Mouse (Mus musculus): ENCODE measurements around the gene Nrxn3. TPM values are rescaled to one million over a fixed set of nuclear protein-coding genes. Genes with fewer than 3 reads are reported as not detected.

Nrxn3 gene
- polyA plus RNA-seq, 1 experiment, result not detected

DNA sequence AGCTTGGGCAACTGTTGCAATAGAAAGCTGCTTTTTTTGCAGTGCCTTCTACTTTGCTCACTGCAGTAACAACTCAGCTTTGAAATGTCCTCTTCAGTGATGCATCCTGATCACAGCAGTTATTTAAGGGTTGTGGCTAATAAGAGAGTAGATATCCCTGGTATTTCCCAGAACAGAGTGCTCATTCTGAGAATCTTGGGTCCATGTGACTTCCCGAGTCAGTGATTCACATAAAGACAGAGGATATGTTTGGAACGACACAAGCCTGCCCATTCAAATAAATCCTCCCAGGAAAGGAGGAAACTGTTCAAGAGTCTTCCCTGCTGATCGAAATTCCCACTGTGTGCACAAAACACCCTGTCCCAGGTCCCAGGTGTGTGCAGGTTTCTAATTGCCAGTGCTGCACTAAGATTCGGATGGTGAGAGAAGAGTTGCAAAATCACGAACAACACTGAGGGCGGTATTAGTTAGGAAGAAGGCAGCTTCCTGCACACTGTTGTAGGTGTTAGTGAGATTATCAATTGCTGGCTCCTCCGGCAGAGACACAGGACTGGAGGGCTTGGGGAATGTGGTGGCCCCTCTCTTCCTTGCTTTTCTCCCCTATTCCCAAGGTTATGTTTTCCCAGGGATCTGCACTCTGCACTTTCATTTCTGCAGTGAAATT is 230.4 kb downstream of the Nrxn3 start:
- Histone ChIP-seq H3K27ac (ENCODE audit: insufficient read depth, low read length) (no peak overlapping the region), H3K4me1 (ENCODE audit: control insufficient read depth, insufficient read depth, low read length) (no peaks in the 10 kb centered on the region), H3K4me3 (ENCODE audit: insufficient read depth, low read length) (no peak overlapping the region)
- TF ChIP-seq CTCF (IDR thresholded peaks at IDR 0.05; ENCODE audit: borderline replicate concordance, insufficient read depth, low read length) (no peak), POLR2A (IDR thresholded peaks at IDR 0.05; ENCODE audit: low read depth, low read length) (no peak)

DNA sequence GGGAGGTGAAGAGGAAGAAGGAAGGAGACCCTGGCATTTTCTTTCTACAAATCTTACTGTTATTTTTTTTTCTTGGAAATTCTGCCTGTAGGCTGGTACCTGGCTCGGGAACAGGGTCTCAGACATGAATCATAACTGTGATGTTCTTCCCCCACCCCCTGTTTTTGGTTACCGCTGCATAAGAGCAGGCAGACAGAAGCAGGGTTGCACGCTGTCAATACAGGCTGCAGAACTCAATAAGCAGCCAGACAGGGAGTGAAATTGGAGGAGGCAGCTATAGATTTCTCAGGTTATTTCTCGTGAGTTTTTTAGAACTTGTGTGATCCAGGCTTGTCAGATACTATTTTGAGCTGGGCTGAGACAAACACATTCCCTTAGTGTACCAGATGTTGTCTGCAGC is 231.1 kb downstream of the Nrxn3 start:
- H3K4me3 ChIP-seq (ENCODE audit: insufficient read depth, low read length), result no peak overlapping the region
- no peak for TF ChIP-seq POLR2A (IDR thresholded peaks at IDR 0.05; ENCODE audit: low read depth, low read length)
- TF ChIP-seq CTCF (IDR thresholded peaks at IDR 0.05; ENCODE audit: borderline replicate concordance, insufficient read depth, low read length), result no peak
- H3K4me1 ChIP-seq (ENCODE audit: control insufficient read depth, insufficient read depth, low read length), result no peaks in the 10 kb centered on the region
- no peak overlapping the region for H3K27ac ChIP-seq (ENCODE audit: insufficient read depth, low read length)

DNA sequence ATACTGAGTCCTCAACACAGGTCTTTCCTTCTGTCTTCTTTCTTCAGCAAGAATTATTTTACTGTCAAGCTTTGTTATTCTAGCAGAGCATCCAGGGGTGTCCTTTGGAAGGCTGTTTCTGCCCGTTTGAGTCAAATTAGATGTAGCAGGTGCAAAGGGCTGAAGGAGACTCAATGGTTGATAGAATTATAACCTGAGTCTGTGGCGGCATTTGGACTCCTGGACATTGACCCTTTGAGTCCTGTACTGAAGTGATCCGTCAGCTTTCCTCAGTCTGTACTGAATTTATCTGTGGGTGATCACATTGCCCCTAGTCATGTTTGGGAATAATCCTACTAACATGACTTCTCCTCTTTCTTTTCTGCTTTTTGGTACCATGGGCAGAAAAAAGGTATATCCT is 234.8 kb downstream of the Nrxn3 start:
- TF ChIP-seq POLR2A (IDR thresholded peaks at IDR 0.05; ENCODE audit: low read depth, low read length) (no peak), CTCF (IDR thresholded peaks at IDR 0.05; ENCODE audit: borderline replicate concordance, insufficient read depth, low read length) (no peak)
- no peak overlapping the region for H3K4me3 ChIP-seq (ENCODE audit: insufficient read depth, low read length)
- H3K27ac ChIP-seq (ENCODE audit: insufficient read depth, low read length), result no peak overlapping the region
- no peaks in the 10 kb centered on the region for H3K4me1 ChIP-seq (ENCODE audit: control insufficient read depth, insufficient read depth, low read length)

DNA sequence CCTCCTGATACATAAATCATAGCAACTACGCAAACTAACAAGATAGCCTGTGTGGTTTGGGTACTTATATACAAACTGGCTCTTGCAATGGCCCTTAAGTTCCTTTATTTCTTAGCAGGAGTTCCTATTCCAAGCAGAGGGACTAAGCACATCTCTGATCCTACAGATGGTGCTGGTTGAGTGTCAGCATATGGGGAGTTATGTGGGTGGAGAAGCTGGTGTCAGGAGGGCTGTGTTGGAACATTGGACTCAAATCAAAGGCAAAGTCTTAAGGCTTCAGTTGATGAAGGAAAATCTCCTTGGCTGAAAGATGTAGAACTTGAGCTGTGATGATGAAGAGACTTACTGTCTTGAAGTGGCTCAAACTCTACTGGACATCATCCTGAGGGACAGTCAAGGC is 238.1 kb downstream of the Nrxn3 start:
- no peak for TF ChIP-seq POLR2A (IDR thresholded peaks at IDR 0.05; ENCODE audit: low read depth, low read length)
- no peak for TF ChIP-seq CTCF (IDR thresholded peaks at IDR 0.05; ENCODE audit: borderline replicate concordance, insufficient read depth, low read length)
- H3K4me1 ChIP-seq (ENCODE audit: control insufficient read depth, insufficient read depth, low read length), result no peaks in the 10 kb centered on the region

DNA sequence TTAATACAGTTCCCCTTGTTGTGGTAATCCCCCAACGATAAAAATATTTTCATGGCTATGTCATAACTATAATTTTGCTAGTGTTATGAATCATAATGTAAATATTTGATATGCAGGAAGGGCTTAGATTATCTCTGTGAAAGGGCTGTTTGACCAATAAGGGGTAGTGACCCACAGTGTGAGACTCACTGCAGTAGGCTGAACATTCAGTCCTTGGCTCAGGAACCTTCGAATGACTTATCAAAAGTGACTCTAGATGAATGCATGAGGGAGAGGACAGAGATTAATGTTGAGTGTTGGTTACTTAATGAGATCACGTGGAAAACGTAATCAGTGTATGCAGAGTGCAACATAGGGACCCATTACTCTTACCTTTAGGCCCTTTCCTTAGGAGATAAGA is 243.7 kb downstream of the Nrxn3 start:
- no peak overlapping the region for H3K27ac ChIP-seq (ENCODE audit: insufficient read depth, low read length)
- H3K4me3 ChIP-seq (ENCODE audit: insufficient read depth, low read length), result no peak overlapping the region
- TF ChIP-seq POLR2A (IDR thresholded peaks at IDR 0.05; ENCODE audit: low read depth, low read length), result no peak
- no peak for TF ChIP-seq CTCF (IDR thresholded peaks at IDR 0.05; ENCODE audit: borderline replicate concordance, insufficient read depth, low read length)
- no peaks in the 10 kb centered on the region for H3K4me1 ChIP-seq (ENCODE audit: control insufficient read depth, insufficient read depth, low read length)

More for the DNA sequence above, 238.1 kb downstream of the Nrxn3 start:
- Histone ChIP-seq H3K27ac (ENCODE audit: insufficient read depth, low read length) (no peak overlapping the region), H3K4me3 (ENCODE audit: insufficient read depth, low read length) (no peak overlapping the region)

DNA sequence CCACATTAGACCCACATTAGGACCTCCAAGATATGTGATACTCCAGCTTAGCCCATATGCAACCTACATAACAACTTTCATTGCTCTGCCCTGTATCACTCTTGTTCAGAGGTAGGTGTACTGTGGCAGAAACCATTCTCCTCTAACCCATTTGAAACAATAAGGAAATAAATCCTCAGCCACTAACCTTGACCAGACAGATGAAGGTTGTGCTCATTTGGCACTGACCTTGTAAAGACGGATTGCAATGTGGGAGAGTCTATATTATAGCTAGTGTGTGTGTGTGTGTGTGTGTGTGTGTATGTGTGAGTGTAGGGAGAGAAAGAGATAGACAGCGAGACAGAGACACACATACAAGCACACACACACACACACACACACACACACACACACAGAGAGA is 253.9 kb downstream of the Nrxn3 start:
- no peak overlapping the region for H3K4me3 ChIP-seq (ENCODE audit: insufficient read depth, low read length)
- H3K4me1 ChIP-seq (ENCODE audit: control insufficient read depth, insufficient read depth, low read length), result no peaks in the 10 kb centered on the region
- no peak overlapping the region for H3K27ac ChIP-seq (ENCODE audit: insufficient read depth, low read length)
- TF ChIP-seq POLR2A (IDR thresholded peaks at IDR 0.05; ENCODE audit: low read depth, low read length), result no peak
- no peak for TF ChIP-seq CTCF (IDR thresholded peaks at IDR 0.05; ENCODE audit: borderline replicate concordance, insufficient read depth, low read length)

DNA sequence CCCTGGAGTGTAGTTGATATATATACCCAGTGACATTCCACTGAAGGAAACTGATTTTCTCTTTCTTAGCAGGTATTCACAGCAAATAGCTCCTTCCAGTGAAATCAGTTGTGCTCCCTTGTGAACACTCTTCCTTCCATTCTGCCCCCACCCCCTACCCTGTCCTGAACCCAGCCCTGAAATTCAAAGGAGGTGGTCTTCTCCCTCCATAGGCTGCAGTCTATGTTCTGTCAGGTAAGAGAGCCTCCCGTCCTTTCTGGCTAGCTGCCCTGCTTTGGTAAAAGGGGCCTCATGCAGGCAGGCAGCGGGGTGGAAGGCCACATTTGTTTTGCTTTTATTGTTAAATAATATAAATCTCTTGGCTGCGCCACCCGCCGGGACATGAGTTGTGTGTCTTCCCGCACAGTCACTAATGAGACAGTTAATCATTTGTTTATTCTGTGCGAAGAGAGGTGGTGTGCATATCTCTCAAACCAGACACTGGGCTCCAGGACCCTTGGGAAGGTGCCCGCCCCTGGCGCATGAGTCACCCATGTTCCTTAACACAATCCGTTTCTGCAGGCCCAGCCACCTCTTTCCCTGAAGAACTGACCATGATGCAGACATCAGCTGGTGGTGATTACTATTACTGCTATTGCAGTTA is 261.1 kb downstream of the Nrxn3 start:
- no peak overlapping the region for H3K4me3 ChIP-seq (ENCODE audit: insufficient read depth, low read length)
- no peaks in the 10 kb centered on the region for H3K4me1 ChIP-seq (ENCODE audit: control insufficient read depth, insufficient read depth, low read length)
- no peak overlapping the region for H3K27ac ChIP-seq (ENCODE audit: insufficient read depth, low read length)
- TF ChIP-seq POLR2A (IDR thresholded peaks at IDR 0.05; ENCODE audit: low read depth, low read length) (no peak), CTCF (IDR thresholded peaks at IDR 0.05; ENCODE audit: borderline replicate concordance, insufficient read depth, low read length) (no peak)

DNA sequence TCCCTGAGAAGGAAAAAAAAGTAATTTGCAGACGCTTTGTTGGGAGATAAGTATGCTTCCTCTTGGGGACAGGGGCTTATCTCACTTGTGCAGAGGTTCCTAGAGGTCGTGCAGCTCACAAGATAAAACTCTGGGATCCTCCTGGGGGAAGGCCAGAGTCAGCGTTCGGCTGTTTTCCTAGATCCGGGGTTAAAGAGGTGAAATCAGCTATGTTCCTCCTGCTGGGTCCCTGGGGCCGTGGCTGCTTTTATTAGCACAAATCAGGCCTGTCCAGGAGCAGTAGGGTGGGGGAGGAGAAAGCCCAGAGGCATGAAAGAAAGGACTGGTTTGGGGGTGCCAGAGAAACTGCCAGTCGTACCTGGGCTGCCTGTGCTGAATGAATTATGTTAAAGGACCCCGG is 261.7 kb downstream of the Nrxn3 start:
- TF ChIP-seq POLR2A (IDR thresholded peaks at IDR 0.05; ENCODE audit: low read depth, low read length), result no peak
- H3K27ac ChIP-seq (ENCODE audit: insufficient read depth, low read length), result no peak overlapping the region
- no peak overlapping the region for H3K4me3 ChIP-seq (ENCODE audit: insufficient read depth, low read length)
- H3K4me1 ChIP-seq (ENCODE audit: control insufficient read depth, insufficient read depth, low read length), result no peaks in the 10 kb centered on the region

DNA sequence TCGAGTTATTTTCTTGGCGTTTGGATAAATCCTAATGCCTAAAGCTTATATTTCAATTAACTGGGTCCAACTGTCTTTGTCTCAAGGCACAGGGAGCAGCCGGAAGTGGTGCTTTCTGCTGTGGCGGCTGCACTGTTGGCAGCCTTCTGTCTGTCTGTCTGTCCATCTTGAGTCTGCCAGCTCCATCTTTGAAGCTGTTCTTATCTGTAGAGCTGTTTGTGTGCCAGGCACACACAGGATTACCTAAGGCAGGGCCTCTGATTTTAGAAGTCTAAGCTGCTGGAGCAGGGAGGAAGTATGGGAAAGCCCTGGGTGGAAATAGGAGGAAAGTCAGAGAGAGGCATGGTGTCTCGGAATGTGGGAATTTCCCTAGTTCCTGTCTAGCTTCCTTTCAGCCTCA is 262.1 kb downstream of the Nrxn3 start:
- no peak overlapping the region for H3K4me3 ChIP-seq (ENCODE audit: insufficient read depth, low read length)
- H3K4me1 ChIP-seq (ENCODE audit: control insufficient read depth, insufficient read depth, low read length), result no peaks in the 10 kb centered on the region
- TF ChIP-seq POLR2A (IDR thresholded peaks at IDR 0.05; ENCODE audit: low read depth, low read length) (no peak), CTCF (IDR thresholded peaks at IDR 0.05; ENCODE audit: borderline replicate concordance, insufficient read depth, low read length) (no peak)
- H3K27ac ChIP-seq (ENCODE audit: insufficient read depth, low read length), result no peak overlapping the region

DNA sequence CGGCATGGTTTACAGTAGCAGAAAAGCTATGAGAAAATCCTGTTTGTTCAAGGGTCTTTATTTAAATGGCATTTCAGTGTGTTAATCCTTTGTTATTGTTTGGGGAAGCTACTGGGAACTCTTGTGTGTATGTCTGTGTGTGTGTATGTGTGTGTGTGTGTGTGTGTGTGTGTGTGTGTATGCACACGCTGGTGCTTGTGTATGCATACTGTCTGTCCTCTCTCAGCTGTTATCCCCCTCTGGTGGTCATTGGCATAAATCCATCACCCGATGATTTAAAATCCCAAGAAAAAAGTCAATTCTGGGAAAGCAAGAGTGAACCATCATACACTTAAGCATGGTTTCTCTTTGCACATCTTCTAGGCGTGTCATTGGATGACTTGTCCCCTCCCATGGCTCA is 264.4 kb downstream of the Nrxn3 start:
- TF ChIP-seq POLR2A (IDR thresholded peaks at IDR 0.05; ENCODE audit: low read depth, low read length) (no peak), CTCF (IDR thresholded peaks at IDR 0.05; ENCODE audit: borderline replicate concordance, insufficient read depth, low read length) (no peak)
- no peaks in the 10 kb centered on the region for H3K4me1 ChIP-seq (ENCODE audit: control insufficient read depth, insufficient read depth, low read length)
- H3K27ac ChIP-seq (ENCODE audit: insufficient read depth, low read length), result no peak overlapping the region
- no peak overlapping the region for H3K4me3 ChIP-seq (ENCODE audit: insufficient read depth, low read length)
